Mouse (Mus musculus) left cerebral cortex, adult 11 months (tissue): ENCODE measurements around the gene Smg6.
A peak's percentile ranks its signal among the peaks of the same experiment; 100 is the strongest.
"Not testable (repeated sequence)": the region's sequence is repeated elsewhere in the genome, so short reads cannot be mapped to it uniquely, and the experiment has no call there.

Source experiments
- DNase-seq: peaks from one replicate; pipeline ENCODE4 v3.0.0; 2022; ENCODE audit warnings: low spot score

Smg6 gene

GRCm38 (mm10) chr11:74994856-74995255, 69.2 kb downstream of the Smg6 start:
- DNase-seq = no peak

- no peak for DNase-seq
Observed at GRCm38 (mm10) chr11:74996482-74996881, 70.9 kb downstream of the Smg6 start.

- DNase-seq = no peak
Observed at GRCm38 (mm10) chr11:75000869-75001653, 75.4 kb downstream of the Smg6 start.

GRCm38 (mm10) chr11:75008270-75008669, 82.6 kb downstream of the Smg6 start:
- no peak for DNase-seq

GRCm38 (mm10) chr11:75009537-75009936, 83.9 kb downstream of the Smg6 start:
- not testable (repeated sequence) for DNase-seq

- DNase-seq = peak; percentile 39
Observed at GRCm38 (mm10) chr11:75012997-75013694, 87.5 kb downstream of the Smg6 start.

- DNase-seq = no peak
Observed at GRCm38 (mm10) chr11:75013764-75014695, 88.4 kb downstream of the Smg6 start.

- no peak for DNase-seq
Observed at GRCm38 (mm10) chr11:75014816-75015215, 89.2 kb downstream of the Smg6 start.

GRCm38 (mm10) chr11:75015453-75015871, 89.8 kb downstream of the Smg6 start:
- DNase-seq = no peak

GRCm38 (mm10) chr11:75016309-75016860, 90.8 kb downstream of the Smg6 start:
- DNase-seq = no peak

GRCm38 (mm10) chr11:75017831-75018230, 92.2 kb downstream of the Smg6 start:
- DNase-seq = no peak

GRCm38 (mm10) chr11:75026977-75027376, 101.4 kb downstream of the Smg6 start:
- no peak for DNase-seq

GRCm38 (mm10) chr11:75027616-75028015, 102.0 kb downstream of the Smg6 start:
- DNase-seq = no peak

- no peak for DNase-seq
Observed at GRCm38 (mm10) chr11:75031251-75031650, 105.6 kb downstream of the Smg6 start.

GRCm38 (mm10) chr11:75032946-75033345, 107.3 kb downstream of the Smg6 start:
- DNase-seq = no peak

- no peak for DNase-seq
Observed at GRCm38 (mm10) chr11:75033581-75034067, 108.0 kb downstream of the Smg6 start.

- no peak for DNase-seq
Observed at GRCm38 (mm10) chr11:75034104-75034503, 108.5 kb downstream of the Smg6 start.

- no peak for DNase-seq
Observed at GRCm38 (mm10) chr11:75044333-75044732, 118.7 kb downstream of the Smg6 start.

GRCm38 (mm10) chr11:75045822-75046221, 120.2 kb downstream of the Smg6 start:
- no peak for DNase-seq

- no peak for DNase-seq
Observed at GRCm38 (mm10) chr11:75046638-75047037, 121.0 kb downstream of the Smg6 start.

GRCm38 (mm10) chr11:75047066-75047465, 121.4 kb downstream of the Smg6 start:
- DNase-seq = peak; percentile 23
